Mouse (Mus musculus) heart, embryonic 15.5 days (tissue): ENCODE data around the gene Trpm6. TPM values are rescaled to one million over a fixed set of nuclear protein-coding genes. Genes with fewer than 3 reads are reported as not detected.

Experiments
- ATAC-seq: fragments of 200-750 bp; cut with Nextera tagmentation; replicated peaks from 2 replicates; pipeline ENCODE4 v1.8.0; 2017; ENCODE audit warnings: low read depth, moderate TSS enrichment; ENCODE audit not compliant: insufficient number of reproducible peaks, insufficient read depth, low FRiP score
- H3K27ac ChIP-seq: fragments of 300-500 bp; sonication (generic); 2 replicates; pipeline ENCODE4 v1.5.1; 2015; ENCODE audit warnings: mild to moderate bottlenecking, inconsistent platforms
- H3K27me3 ChIP-seq: fragments of 300-500 bp; sonication (generic); 2 replicates; pipeline ENCODE4 v1.6.1; 2015; ENCODE audit warnings: inconsistent platforms
- H3K36me3 ChIP-seq: fragments of 300-500 bp; sonication (generic); 2 replicates; pipeline ENCODE4 v1.6.1; 2015; ENCODE audit warnings: mild to moderate bottlenecking, inconsistent platforms
- H3K4me1 ChIP-seq: fragments of 300-500 bp; sonication (generic); replicated peaks from 2 replicates; pipeline ENCODE4 v1.6.1; 2015; ENCODE audit warnings: inconsistent platforms
- H3K4me2 ChIP-seq: fragments of 300-500 bp; sonication (generic); 2 replicates; pipeline ENCODE4 v1.6.1; 2015; ENCODE audit warnings: inconsistent platforms, mild to moderate bottlenecking, moderate library complexity
- H3K4me3 ChIP-seq: fragments of 300-500 bp; sonication (generic); 2 replicates; pipeline ENCODE4 v1.5.1; 2015; ENCODE audit warnings: mild to moderate bottlenecking, inconsistent platforms
- H3K9ac ChIP-seq: fragments of 300-500 bp; sonication (generic); 2 replicates; pipeline ENCODE4 v1.6.1; 2015; ENCODE audit warnings: mild to moderate bottlenecking, inconsistent platforms
- H3K9me3 ChIP-seq: fragments of 300-500 bp; sonication (generic); replicated peaks from 2 replicates; pipeline ENCODE4 v1.6.1; 2016; ENCODE audit warnings: inconsistent platforms
- WGBS: fragments of 180-500 bp; shearing (Covaris S2); methylation state at CpG from one replicate; pipeline ENCODE4 v1.1.7; 2015; ENCODE audit warnings: mixed read lengths; 5-methylcytosine and 5-hydroxymethylcytosine counted together
- polyA plus RNA-seq: library from polyadenylated mRNA; unstranded; fragments of >200 nt; fragmentation: Nextera tagmentation; extraction: Ambion mirVana; gene quantifications from 2 replicates; pipeline ENCODE4 v1.2.1, GENCODE M21; 2015

Trpm6 gene
- polyA plus RNA-seq, 1 experiment from 2014 or later = 0.30 TPM

GRCm38 (mm10) chr19:18771561-18771960 is 21.8 kb downstream of the Trpm6 start:
- Histone ChIP-seq H3K4me2 (no peak overlapping the region), H3K4me3 (no peak overlapping the region), H3K27me3 (no peaks in the 10 kb centered on the region), H3K9me3 (no peaks in the 10 kb centered on the region), H3K27ac (no peak overlapping the region), H3K4me1 (no peaks in the 10 kb centered on the region), H3K36me3 (no peaks in the 10 kb centered on the region), H3K9ac (no peak overlapping the region)
- ATAC-seq = no peak
- WGBS = 80% methylated on average over 1 of the region's 1 CpGs

GRCm38 (mm10) chr19:18772888-18773488 is 23.2 kb downstream of the Trpm6 start:
- no peak overlapping the region for H3K4me2 ChIP-seq
- no peaks in the 10 kb centered on the region for H3K36me3 ChIP-seq
- ATAC-seq = no peak
- H3K27me3 ChIP-seq = no peaks in the 10 kb centered on the region
- H3K27ac ChIP-seq = no peak overlapping the region
- 73% methylated on average over 5 of the region's 5 CpGs for WGBS
- H3K9ac ChIP-seq = no peak overlapping the region
- H3K4me1 ChIP-seq = no peaks in the 10 kb centered on the region
- no peak overlapping the region for H3K4me3 ChIP-seq
- no peaks in the 10 kb centered on the region for H3K9me3 ChIP-seq

DNA sequence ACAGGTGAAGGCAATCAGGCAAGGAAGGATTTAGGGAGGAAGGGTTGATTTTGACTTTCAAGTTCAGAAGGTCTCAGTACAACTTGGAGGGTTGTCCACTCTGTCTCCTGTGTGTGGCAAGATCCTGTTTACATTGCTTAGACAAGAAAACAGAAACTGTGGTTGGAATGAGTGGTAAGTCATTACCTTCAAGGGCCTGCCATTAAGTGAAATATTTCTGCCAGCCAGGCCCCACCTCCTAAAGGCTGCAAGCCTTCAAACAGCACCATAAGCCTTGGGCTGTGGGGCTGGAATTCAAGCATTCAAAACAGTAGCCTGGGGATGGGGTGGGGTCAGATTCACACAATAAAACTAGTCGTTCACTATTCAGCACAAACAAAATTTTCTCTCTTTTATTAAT is 24.3 kb downstream of the Trpm6 start:
- Histone ChIP-seq H3K27ac (no peak overlapping the region), H3K4me1 (no peaks in the 10 kb centered on the region), H3K4me3 (no peak overlapping the region), H3K4me2 (no peak overlapping the region), H3K36me3 (no peaks in the 10 kb centered on the region), H3K9ac (no peak overlapping the region), H3K9me3 (no peaks in the 10 kb centered on the region), H3K27me3 (no peaks in the 10 kb centered on the region)
- 56% methylated on average over 1 of the region's 1 CpGs for WGBS
- no peak for ATAC-seq

DNA sequence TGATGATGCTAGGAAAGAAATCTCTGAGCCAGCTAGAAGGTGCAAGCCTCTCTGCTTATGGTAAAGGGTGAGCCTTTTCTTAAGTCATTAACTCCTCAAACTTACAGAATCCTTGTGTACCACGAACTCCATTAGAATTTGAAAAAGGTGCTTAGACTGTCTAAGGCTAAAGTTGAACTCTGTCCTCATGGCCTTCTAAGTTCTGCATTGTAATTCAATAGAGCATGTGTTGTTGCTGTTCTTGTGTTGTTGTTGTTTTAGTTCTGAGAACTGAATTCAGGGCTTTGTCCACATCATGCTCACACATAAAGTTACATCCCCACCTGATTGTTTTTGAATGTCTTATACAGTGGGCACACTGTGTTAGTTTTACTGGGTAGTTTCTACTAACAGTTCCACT is 49.9 kb downstream of the Trpm6 start:
- H3K4me3 ChIP-seq = no peak overlapping the region
- H3K9ac ChIP-seq = no peak overlapping the region
- ATAC-seq = no peak
- H3K36me3 ChIP-seq = no peaks in the 10 kb centered on the region
- no peak overlapping the region for H3K4me2 ChIP-seq
- 70% methylated on average over 1 of the region's 1 CpGs for WGBS
- H3K9me3 ChIP-seq = no peaks in the 10 kb centered on the region
- H3K27ac ChIP-seq = no peak overlapping the region
- no peaks in the 10 kb centered on the region for H3K27me3 ChIP-seq
- no peaks in the 10 kb centered on the region for H3K4me1 ChIP-seq

DNA sequence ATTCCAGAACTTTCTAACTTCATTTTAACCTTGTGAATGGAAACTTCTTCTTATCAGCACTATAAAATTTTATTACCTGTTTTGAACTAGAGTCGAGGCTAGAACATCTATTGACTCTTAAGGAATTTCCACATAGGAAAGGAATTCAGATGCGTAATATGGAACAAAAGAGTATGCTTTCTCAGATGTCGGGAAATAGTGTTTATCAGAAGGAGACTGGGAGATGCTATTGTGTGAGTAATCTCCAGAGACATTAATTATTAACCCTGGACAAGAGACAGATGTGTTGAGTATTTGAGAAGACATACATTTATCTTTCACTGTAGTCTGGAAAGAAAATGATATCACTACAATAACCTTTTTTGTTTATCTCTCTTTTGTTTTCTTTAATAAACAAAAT is 61.5 kb downstream of the Trpm6 start:
- Histone ChIP-seq H3K4me3 (no peak overlapping the region), H3K9me3 (no peaks in the 10 kb centered on the region), H3K4me2 (no peak overlapping the region), H3K27ac (no peak overlapping the region), H3K9ac (no peak overlapping the region), H3K27me3 (no peaks in the 10 kb centered on the region), H3K36me3 (no peaks in the 10 kb centered on the region), H3K4me1 (no peaks in the 10 kb centered on the region)
- ATAC-seq = no peak
- 69% methylated on average over 3 of the region's 3 CpGs for WGBS

- no peak for ATAC-seq
- H3K36me3 ChIP-seq = no peaks in the 10 kb centered on the region
- H3K4me1 ChIP-seq = no peaks in the 10 kb centered on the region
- no peaks in the 10 kb centered on the region for H3K9me3 ChIP-seq
- no peak overlapping the region for H3K4me2 ChIP-seq
- no peak overlapping the region for H3K4me3 ChIP-seq
- WGBS = 59% methylated on average over 13 of the region's 13 CpGs
- H3K27ac ChIP-seq = no peak overlapping the region
- H3K9ac ChIP-seq = no peak overlapping the region
- H3K27me3 ChIP-seq = no peaks in the 10 kb centered on the region
Observed at GRCm38 (mm10) chr19:18815170-18815569, 65.4 kb downstream of the Trpm6 start.

DNA sequence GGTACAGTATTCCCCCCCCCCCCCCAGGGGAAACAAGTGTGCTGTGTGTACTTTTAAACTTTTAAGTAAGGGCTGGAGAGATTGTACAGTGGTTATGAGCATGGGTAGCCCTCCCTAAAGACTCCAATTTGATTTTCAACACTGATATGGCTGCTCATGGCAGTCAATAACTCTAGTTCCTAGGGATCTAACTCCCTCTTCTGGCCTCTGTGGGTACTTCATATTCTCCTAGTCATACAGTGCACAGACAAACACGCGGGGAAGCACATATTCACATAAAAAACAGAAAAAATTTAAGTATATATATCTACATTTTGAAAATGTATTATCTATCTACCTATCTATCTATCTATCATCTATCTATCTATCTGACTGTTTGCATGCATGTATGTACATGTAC is 67.6 kb downstream of the Trpm6 start:
- 78% methylated on average over 2 of the region's 2 CpGs for WGBS

DNA sequence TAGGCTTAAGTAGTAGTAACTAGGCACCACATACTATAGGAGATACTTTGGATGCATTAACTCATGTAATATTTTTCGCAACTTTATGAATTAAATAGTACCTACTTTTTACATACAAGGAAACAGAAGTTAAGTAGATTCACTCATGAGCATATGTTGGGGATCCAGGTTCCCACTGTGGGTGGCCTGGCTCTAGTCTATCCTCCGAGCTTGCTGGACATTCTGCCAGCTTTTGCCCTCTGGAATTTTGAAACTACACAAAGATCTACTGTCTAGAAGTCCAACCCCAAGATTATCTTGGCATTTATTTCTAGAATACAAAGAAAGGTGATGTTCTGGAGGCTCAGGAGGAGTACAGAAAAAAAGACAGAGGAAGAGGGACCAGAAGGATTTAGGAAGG is 78.8 kb downstream of the Trpm6 start:
- ATAC-seq = no peak
- H3K4me3 ChIP-seq = no peak overlapping the region
- 76% methylated on average over 2 of the region's 2 CpGs for WGBS

More for the DNA sequence above, 67.6 kb downstream of the Trpm6 start:
- H3K27ac ChIP-seq = no peak overlapping the region
- ATAC-seq = no peak
- H3K36me3 ChIP-seq = no peaks in the 10 kb centered on the region
- no peaks in the 10 kb centered on the region for H3K27me3 ChIP-seq
- no peaks in the 10 kb centered on the region for H3K9me3 ChIP-seq
- no peak overlapping the region for H3K4me3 ChIP-seq
- no peaks in the 10 kb centered on the region for H3K4me1 ChIP-seq
- H3K9ac ChIP-seq = no peak overlapping the region
- H3K4me2 ChIP-seq = no peak overlapping the region

DNA sequence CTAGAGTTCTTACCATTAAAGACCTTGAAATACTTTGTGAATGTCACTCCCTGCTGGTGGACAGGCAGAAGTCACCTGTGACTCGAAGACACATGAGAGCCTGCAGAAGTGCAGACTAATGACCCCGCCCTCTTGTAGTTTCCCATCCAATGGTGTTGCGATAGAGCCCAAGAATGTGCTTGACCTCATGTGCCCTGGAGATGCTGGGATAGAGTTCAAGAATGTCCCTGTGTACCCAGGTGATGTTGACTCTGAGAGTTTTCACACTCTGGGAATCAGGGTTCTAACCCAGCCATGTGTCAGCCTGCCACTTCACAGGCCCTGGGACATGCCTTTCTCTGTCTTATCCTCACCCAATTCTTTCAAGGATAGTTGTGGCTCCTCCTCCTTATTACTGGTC is 81.4 kb downstream of the Trpm6 start:
- H3K9me3 ChIP-seq = no peaks in the 10 kb centered on the region
- no peak overlapping the region for H3K27ac ChIP-seq
- no peaks in the 10 kb centered on the region for H3K36me3 ChIP-seq
- no peaks in the 10 kb centered on the region for H3K4me1 ChIP-seq
- ATAC-seq = no peak
- no peak overlapping the region for H3K9ac ChIP-seq
- H3K27me3 ChIP-seq = no peaks in the 10 kb centered on the region
- H3K4me3 ChIP-seq = no peak overlapping the region
- no peak overlapping the region for H3K4me2 ChIP-seq
- 79% methylated on average over 3 of the region's 3 CpGs for WGBS

More for the DNA sequence above, 78.8 kb downstream of the Trpm6 start:
- H3K4me1 ChIP-seq = no peaks in the 10 kb centered on the region
- no peaks in the 10 kb centered on the region for H3K9me3 ChIP-seq
- no peak overlapping the region for H3K9ac ChIP-seq
- H3K36me3 ChIP-seq = no peaks in the 10 kb centered on the region
- no peak overlapping the region for H3K4me2 ChIP-seq
- H3K27me3 ChIP-seq = no peaks in the 10 kb centered on the region
- H3K27ac ChIP-seq = no peak overlapping the region

DNA sequence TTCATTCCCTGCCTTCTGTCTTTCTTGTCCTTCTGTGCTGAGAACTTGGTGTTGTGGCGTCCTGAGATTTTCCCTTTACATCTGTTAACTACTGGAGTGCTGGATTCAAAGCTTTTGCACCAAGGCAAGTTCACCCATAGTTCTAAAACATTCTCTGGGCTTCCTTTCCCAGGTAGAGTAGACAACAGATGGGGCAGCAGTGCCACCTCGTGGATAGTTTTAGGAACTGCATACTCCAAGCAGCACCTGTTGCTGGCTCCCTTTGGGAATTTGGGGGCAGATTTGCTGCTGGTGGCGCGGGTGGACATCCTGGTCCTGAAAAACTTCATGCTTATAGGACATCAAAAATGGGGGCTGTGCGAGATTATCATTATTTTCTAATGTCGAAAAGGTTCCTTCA is 85.2 kb downstream of the Trpm6 start:
- Histone ChIP-seq H3K36me3 (no peaks in the 10 kb centered on the region), H3K4me2 (no peak overlapping the region), H3K27me3 (no peaks in the 10 kb centered on the region), H3K4me3 (no peak overlapping the region), H3K9ac (no peak overlapping the region), H3K27ac (no peak overlapping the region), H3K4me1 (no peaks in the 10 kb centered on the region), H3K9me3 (no peaks in the 10 kb centered on the region)
- ATAC-seq = no peak
- WGBS = 6% methylated on average over 6 of the region's 6 CpGs

GRCm38 (mm10) chr19:18841789-18842562 is 92.2 kb downstream of the Trpm6 start:
- Histone ChIP-seq H3K4me1 (0 out of 2 replicates have a peak, but pooled peaks cover 2% of the 10 kb centered on the region), H3K36me3 (no peaks in the 10 kb centered on the region), H3K27me3 (no peaks in the 10 kb centered on the region), H3K4me3 (no peak overlapping the region), H3K4me2 (no peak overlapping the region), H3K9me3 (no peaks in the 10 kb centered on the region), H3K27ac (no peak overlapping the region), H3K9ac (no peak overlapping the region)
- no peak for ATAC-seq
- WGBS = 61% methylated on average over 19 of the region's 19 CpGs

- WGBS = 78% methylated on average over 11 of the region's 11 CpGs
- ATAC-seq = no peak
Observed at GRCm38 (mm10) chr19:18842626-18843025, 92.8 kb downstream of the Trpm6 start.

More at GRCm38 (mm10) chr19:18842626-18843025, 92.8 kb downstream of the Trpm6 start:
- H3K27me3 ChIP-seq = no peaks in the 10 kb centered on the region
- no peak overlapping the region for H3K4me2 ChIP-seq
- H3K4me3 ChIP-seq = no peak overlapping the region
- 0 out of 2 replicates have a peak, but pooled peaks cover 2% of the 10 kb centered on the region for H3K4me1 ChIP-seq
- no peak overlapping the region for H3K9ac ChIP-seq
- no peaks in the 10 kb centered on the region for H3K9me3 ChIP-seq
- no peak overlapping the region for H3K27ac ChIP-seq
- no peaks in the 10 kb centered on the region for H3K36me3 ChIP-seq
